ENCODE assay signal across 8 mouse cellular contexts in genomic region chr11:96916044-96916884, GRCm38 (mm10). TPM values are rescaled to one million over a fixed set of nuclear protein-coding genes. Genes with fewer than 3 reads are reported as not detected.
DNase-seq lines count a peak whose midpoint lies in the region; ATAC-seq and TF ChIP-seq lines count a peak whose summit lies in the region.

TSS of gene Cdk5rap3 (minus strand) at chr11:96916496.

- no peaks in the 10 kb centered on the region for H3K4me1 ChIP-seq in cortical plate, adult 2 months (ENCODE audit: control insufficient read depth, insufficient read depth, low read length)
- H3K4me1 ChIP-seq in megakaryocyte, embryonic 14.5 days = peaks cover 54% of the 10 kb centered on the region

- peak; percentile 98 for DNase-seq in gastrocnemius, adult 8-10 months (ENCODE audit: low spot score in 2 of 2)
- peak; percentile 95 for DNase-seq in hindlimb bud, embryonic 11.5 days (ENCODE audit: extremely low spot score, low read depth, low spot score)
- DNase-seq in left cerebral cortex, adult 8-10 months (ENCODE audit: low spot score in 2 of 2) = peak; percentile 97 to 98
- peak; percentile 99 to 100 for DNase-seq in right cerebral cortex, postnatal 10 days (ENCODE audit: low spot score in 2 of 2)
- peak; percentile 97 for DNase-seq in urinary bladder, postnatal 25 days (ENCODE audit: low spot score)

- no peaks in the 10 kb centered on the region for H3K9me3 ChIP-seq in megakaryocyte, embryonic 14.5 days

- peak; percentile 79 for TF ChIP-seq POLR2A in cortical plate, adult 2 months (IDR thresholded peaks at IDR 0.05; ENCODE audit: extremely low read depth, insufficient read depth, low read length)

- ATAC-seq in activated CD4-positive, CD25-positive, alpha-beta regulatory T cell, adult 4 months = peak; percentile 97

- H3K4me3 ChIP-seq in cortical plate, adult 2 months (ENCODE audit: insufficient read depth, low read length) = peak within 1 kb of the TSS; percentile 82
- peak within 1 kb of the TSS; percentile 93 for H3K4me3 ChIP-seq in megakaryocyte, embryonic 14.5 days (replicated peaks)

- peak within 1 kb of the TSS; percentile 13; the same call in 1 of the 2 replicates for H3K27ac ChIP-seq in cortical plate, adult 2 months (ENCODE audit: insufficient read depth, low read length)

- peak; percentile 71 for TF ChIP-seq CTCF in cortical plate, adult 2 months (IDR thresholded peaks at IDR 0.05; ENCODE audit: extremely low read depth, insufficient read depth, low read length)

- H3K36me3 ChIP-seq in megakaryocyte, embryonic 14.5 days (replicated peaks; ENCODE audit: low read length) = peaks cover 31% of the 10 kb centered on the region

- peaks cover 7% of the 10 kb centered on the region for H3K27me3 ChIP-seq in megakaryocyte, embryonic 14.5 days (replicated peaks)

RNA-seq across cellular contexts. Expression of gene Cdk5rap3, which starts in this region (rescaled TPM):
- polyA plus RNA-seq in activated CD4-positive, CD25-positive, alpha-beta regulatory T cell, adult 4 months (2017; shearing (Covaris generic)) = 10 to 100 TPM; 86.7 to 92.1 TPM
- 42.9 and 44.8 TPM in 2 replicates for polyA plus RNA-seq in cortical plate, adult 2 months (2012; rRNA removed)
- total RNA-seq in gastrocnemius, adult 8-10 months (2022) = 10 to 100 TPM; 23.0 to 30.7 (median 27.9) TPM
- 10 to 100 TPM; 40.6 to 44.6 (median 41.9) TPM for total RNA-seq in left cerebral cortex, adult 8-10 months (2022)
- polyA plus RNA-seq in megakaryocyte, embryonic 14.5 days (2012; ENCODE audit: insufficient read depth, low replicate concordance) = 15.3 and 41.6 TPM in 2 replicates

Comparison
In these comparisons a context has a peak if more than half of its experiments do, and no peak if none do; other contexts are left out.
1. Peak in every context shown above with its lines: DNase-seq, ATAC-seq, H3K4me3 ChIP-seq and H3K27ac ChIP-seq.